Mouse (Mus musculus) limb, embryonic 14.5 days (tissue): Measurements from ENCODE around the gene 1810043G02Rik. TPM values are rescaled to one million over a fixed set of nuclear protein-coding genes. Genes with fewer than 3 reads are reported as not detected.

Source experiments
- ATAC-seq: fragments of 200-750 bp; cut with Nextera tagmentation; 2 replicates; pipeline ENCODE4 v1.8.0; 2017; ENCODE audit warnings: low read depth, moderate number of reproducible peaks, moderate TSS enrichment; ENCODE audit not compliant: low FRiP score
- DNase-seq: peaks from one replicate; pipeline ENCODE4 v3.0.0-alpha.2; 2015; ENCODE audit warnings: low spot score
- H3K27ac ChIP-seq: fragments of 300-500 bp; sonication (generic); replicated peaks from 2 replicates; pipeline ENCODE4 v1.5.1; 2014; ENCODE audit warnings: low read depth, mild to moderate bottlenecking, low read length, moderate library complexity, mixed read lengths
- H3K27me3 ChIP-seq: fragments of 300-500 bp; sonication (generic); 2 replicates; pipeline ENCODE4 v1.6.1; 2014; ENCODE audit warnings: low read length, mixed read lengths; ENCODE audit not compliant: control insufficient read depth, insufficient read depth
- H3K36me3 ChIP-seq: fragments of 300-500 bp; sonication (generic); 2 replicates; pipeline ENCODE4 v1.6.1; 2014; ENCODE audit warnings: mild to moderate bottlenecking, low read length, moderate library complexity, mixed read lengths; ENCODE audit not compliant: control insufficient read depth, insufficient read depth
- H3K4me1 ChIP-seq: fragments of 300-500 bp; sonication (generic); 2 replicates; pipeline ENCODE4 v1.6.1; 2014; ENCODE audit warnings: antibody characterized with exemption, low read length, mixed read lengths; ENCODE audit not compliant: control insufficient read depth, insufficient read depth
- H3K4me2 ChIP-seq: fragments of 300-500 bp; sonication (generic); replicated peaks from 2 replicates; pipeline ENCODE4 v1.6.1; 2014; ENCODE audit warnings: low read depth, mild to moderate bottlenecking, low read length, moderate library complexity; ENCODE audit not compliant: severe bottlenecking
- H3K4me3 ChIP-seq: fragments of 300-500 bp; sonication (generic); replicated peaks from 2 replicates; pipeline ENCODE4 v1.5.1; 2014; ENCODE audit warnings: low read length
- H3K9ac ChIP-seq: fragments of 300-500 bp; sonication (generic); 2 replicates; pipeline ENCODE4 v1.6.1; 2014; ENCODE audit warnings: mild to moderate bottlenecking, low read depth, low read length, moderate library complexity; ENCODE audit not compliant: severe bottlenecking
- H3K9me3 ChIP-seq: fragments of 300-500 bp; sonication (generic); 2 replicates; pipeline ENCODE4 v1.6.1; 2016; ENCODE audit warnings: low read length; ENCODE audit not compliant: control insufficient read depth
- POLR2A ChIP-seq: fragments of 200-500 bp; IDR thresholded peaks from 2 replicates; pipeline ENCODE4 v1.8.0; 2012; ENCODE audit warnings: inconsistent platforms, mild to moderate bottlenecking, moderate library complexity, borderline replicate concordance; ENCODE audit not compliant: insufficient read depth, insufficient read length; ENCODE audit errors: extremely low read depth
- WGBS: fragments of 180-500 bp; shearing (Covaris S2); extraction: QIAGEN DNeasy Blood & Tissue Kit; methylation state at CpG from one replicate; pipeline ENCODE4 v1.1.7; 2014; 5-methylcytosine and 5-hydroxymethylcytosine counted together
- polyA plus RNA-seq, 2 experiments: library from polyadenylated mRNA; depleted of rRNA in 1 of 2; stranded (reverse) in 1 of 2; unstranded in 1 of 2; fragments of >200 nt; fragmentation: Nextera tagmentation in 1 of 2; extraction: Ambion mirVana in 1 of 2; gene quantifications; 2 replicates each; pipeline versions ENCODE4 v1.2.1 to v1.2.3; 2012 to 2014

Gene 1810043G02Rik
- polyA plus RNA-seq, 2 experiments: 26.5 to 42.9 TPM

- 60% methylated on average over 2 of the region's 2 CpGs for WGBS
- no peak overlapping the region for H3K4me2 ChIP-seq
- no peak overlapping the region for H3K9ac ChIP-seq
- TF ChIP-seq POLR2A: no peak
- H3K9me3 ChIP-seq: no peaks in the 10 kb centered on the region
- no peak for ATAC-seq
- H3K4me3 ChIP-seq: no peak overlapping the region
- H3K27ac ChIP-seq: no peak overlapping the region
- H3K36me3 ChIP-seq: no peaks in the 10 kb centered on the region
- no peak for DNase-seq
- no peaks in the 10 kb centered on the region for H3K4me1 ChIP-seq
- no peaks in the 10 kb centered on the region for H3K27me3 ChIP-seq
These were observed 53.7 kb downstream of the 1810043G02Rik start for GRCm38 (mm10) chr10:78031987-78032386.

Other genes with a start within 250 kb of the 1810043G02Rik start
- gene Gm18596, start 235.9 kb upstream of the 1810043G02Rik start, polyA plus RNA-seq (2012; rRNA removed): not detected in 2 replicates
- gene Gm18596, start 235.9 kb upstream of the 1810043G02Rik start, polyA plus RNA-seq (2014; fragmentation: Nextera tagmentation; extraction: Ambion mirVana): not detected in 2 replicates
- not detected in 2 replicates for gene Gm9736, start 227.2 kb upstream of the 1810043G02Rik start, polyA plus RNA-seq (2012; rRNA removed)
- gene Gm9736, start 227.2 kb upstream of the 1810043G02Rik start, polyA plus RNA-seq (2014; fragmentation: Nextera tagmentation; extraction: Ambion mirVana): not detected in 2 replicates
- gene Gm3233, start 218.8 kb upstream of the 1810043G02Rik start, polyA plus RNA-seq (2012; rRNA removed): not detected in 2 replicates
- gene Gm3233, start 218.8 kb upstream of the 1810043G02Rik start, polyA plus RNA-seq (2014; fragmentation: Nextera tagmentation; extraction: Ambion mirVana): not detected in 2 replicates
- gene Gm3238, start 207.2 kb upstream of the 1810043G02Rik start, polyA plus RNA-seq (2012; rRNA removed): not detected in 2 replicates
- not detected in 2 replicates for gene Gm3238, start 207.2 kb upstream of the 1810043G02Rik start, polyA plus RNA-seq (2014; fragmentation: Nextera tagmentation; extraction: Ambion mirVana)
- gene Gm7138, start 201.6 kb upstream of the 1810043G02Rik start, polyA plus RNA-seq (2012; rRNA removed): not detected in 2 replicates
- gene Gm7138, start 201.6 kb upstream of the 1810043G02Rik start, polyA plus RNA-seq (2014; fragmentation: Nextera tagmentation; extraction: Ambion mirVana): not detected in 2 replicates
- gene Gm3250, start 196.0 kb upstream of the 1810043G02Rik start, polyA plus RNA-seq (2012; rRNA removed): not detected in 2 replicates
- gene Gm3250, start 196.0 kb upstream of the 1810043G02Rik start, polyA plus RNA-seq (2014; fragmentation: Nextera tagmentation; extraction: Ambion mirVana): not detected in 2 replicates
- gene Gm7137, start 190.3 kb upstream of the 1810043G02Rik start, polyA plus RNA-seq (2012; rRNA removed): not detected in 2 replicates
- not detected in 2 replicates for gene Gm7137, start 190.3 kb upstream of the 1810043G02Rik start, polyA plus RNA-seq (2014; fragmentation: Nextera tagmentation; extraction: Ambion mirVana)
- not detected in 2 replicates for gene Gm9639, start 183.4 kb upstream of the 1810043G02Rik start, polyA plus RNA-seq (2012; rRNA removed)
- gene Gm9639, start 183.4 kb upstream of the 1810043G02Rik start, polyA plus RNA-seq (2014; fragmentation: Nextera tagmentation; extraction: Ambion mirVana): not detected in 2 replicates
- not detected in 2 replicates for gene Gm19668, start 179.4 kb upstream of the 1810043G02Rik start, polyA plus RNA-seq (2012; rRNA removed)
- gene Gm19668, start 179.4 kb upstream of the 1810043G02Rik start, polyA plus RNA-seq (2014; fragmentation: Nextera tagmentation; extraction: Ambion mirVana): not detected in 2 replicates
- gene Gm9507, start 166.7 kb upstream of the 1810043G02Rik start, polyA plus RNA-seq (2012; rRNA removed): not detected in 2 replicates
- gene Gm9507, start 166.7 kb upstream of the 1810043G02Rik start, polyA plus RNA-seq (2014; fragmentation: Nextera tagmentation; extraction: Ambion mirVana): not detected in 2 replicates
- gene Gm2696, start 163.8 kb upstream of the 1810043G02Rik start, polyA plus RNA-seq (2012; rRNA removed): 0.13 and 0.25 TPM in 2 replicates
- not detected in 2 replicates for gene Gm2696, start 163.8 kb upstream of the 1810043G02Rik start, polyA plus RNA-seq (2014; fragmentation: Nextera tagmentation; extraction: Ambion mirVana)
- gene Krtap10-4, start 151.4 kb upstream of the 1810043G02Rik start, polyA plus RNA-seq (2012; rRNA removed): not detected in 2 replicates
- gene Krtap10-4, start 151.4 kb upstream of the 1810043G02Rik start, polyA plus RNA-seq (2014; fragmentation: Nextera tagmentation; extraction: Ambion mirVana): not detected in 2 replicates
- 0.08 and 0.14 TPM in 2 replicates for gene Krtap10-10, start 142.6 kb upstream of the 1810043G02Rik start, polyA plus RNA-seq (2012; rRNA removed)
- gene Krtap10-10, start 142.6 kb upstream of the 1810043G02Rik start, polyA plus RNA-seq (2014; fragmentation: Nextera tagmentation; extraction: Ambion mirVana): not detected in 2 replicates
- not detected in 2 replicates for gene Gm36176, start 131.7 kb upstream of the 1810043G02Rik start, polyA plus RNA-seq (2012; rRNA removed)
- not detected in 2 replicates for gene Gm36176, start 131.7 kb upstream of the 1810043G02Rik start, polyA plus RNA-seq (2014; fragmentation: Nextera tagmentation; extraction: Ambion mirVana)
- gene Gm10318, start 125.7 kb upstream of the 1810043G02Rik start, polyA plus RNA-seq (2012; rRNA removed): 0.13 TPM in 1 of 2 replicates, not detected in the other
- not detected in 2 replicates for gene Gm10318, start 125.7 kb upstream of the 1810043G02Rik start, polyA plus RNA-seq (2014; fragmentation: Nextera tagmentation; extraction: Ambion mirVana)
- gene Gm3285, start 116.5 kb upstream of the 1810043G02Rik start, polyA plus RNA-seq (2012; rRNA removed): 0.06 and 0.10 TPM in 2 replicates
- gene Gm3285, start 116.5 kb upstream of the 1810043G02Rik start, polyA plus RNA-seq (2014; fragmentation: Nextera tagmentation; extraction: Ambion mirVana): not detected in 2 replicates
- gene Lrrc3, start 76.0 kb upstream of the 1810043G02Rik start, polyA plus RNA-seq (2012; rRNA removed): 3.6 and 4.8 TPM in 2 replicates
- gene Lrrc3, start 76.0 kb upstream of the 1810043G02Rik start, polyA plus RNA-seq (2014; fragmentation: Nextera tagmentation; extraction: Ambion mirVana): 3.4 and 3.6 TPM in 2 replicates
- 0.39 and 0.69 TPM in 2 replicates for gene Trpm2, start 8.0 kb upstream of the 1810043G02Rik start, polyA plus RNA-seq (2012; rRNA removed)
- 0.06 and 0.41 TPM in 2 replicates for gene Trpm2, start 8.0 kb upstream of the 1810043G02Rik start, polyA plus RNA-seq (2014; fragmentation: Nextera tagmentation; extraction: Ambion mirVana)
- gene Pfkl, start 31.6 kb downstream of the 1810043G02Rik start, polyA plus RNA-seq (2012; rRNA removed): 129 and 180 TPM in 2 replicates
- gene Pfkl, start 31.6 kb downstream of the 1810043G02Rik start, polyA plus RNA-seq (2014; fragmentation: Nextera tagmentation; extraction: Ambion mirVana): 112 and 122 TPM in 2 replicates
- gene Dnmt3l, start 63.4 kb downstream of the 1810043G02Rik start, polyA plus RNA-seq (2012; rRNA removed): 0.10 and 0.15 TPM in 2 replicates
- not detected in 2 replicates for gene Dnmt3l, start 63.4 kb downstream of the 1810043G02Rik start, polyA plus RNA-seq (2014; fragmentation: Nextera tagmentation; extraction: Ambion mirVana)
- gene Aire, start 65.1 kb downstream of the 1810043G02Rik start, polyA plus RNA-seq (2012; rRNA removed): 4.3 and 5.3 TPM in 2 replicates
- gene Aire, start 65.1 kb downstream of the 1810043G02Rik start, polyA plus RNA-seq (2014; fragmentation: Nextera tagmentation; extraction: Ambion mirVana): 0.19 and 0.28 TPM in 2 replicates
- 8.7 and 10.9 TPM in 2 replicates for gene Icosl, start 90.8 kb downstream of the 1810043G02Rik start, polyA plus RNA-seq (2012; rRNA removed)
- gene Icosl, start 90.8 kb downstream of the 1810043G02Rik start, polyA plus RNA-seq (2014; fragmentation: Nextera tagmentation; extraction: Ambion mirVana): 5.6 and 6.9 TPM in 2 replicates
- gene D10Jhu81e, start 191.3 kb downstream of the 1810043G02Rik start, polyA plus RNA-seq (2012; rRNA removed): 94.8 and 125 TPM in 2 replicates
- gene D10Jhu81e, start 191.3 kb downstream of the 1810043G02Rik start, polyA plus RNA-seq (2014; fragmentation: Nextera tagmentation; extraction: Ambion mirVana): 25.6 and 28.6 TPM in 2 replicates
- gene Pwp2, start 206.6 kb downstream of the 1810043G02Rik start, polyA plus RNA-seq (2012; rRNA removed): 15.8 and 16.1 TPM in 2 replicates
- 16.9 and 17.4 TPM in 2 replicates for gene Pwp2, start 206.6 kb downstream of the 1810043G02Rik start, polyA plus RNA-seq (2014; fragmentation: Nextera tagmentation; extraction: Ambion mirVana)